Comparison of ENCODE assay signal across 23 mouse cellular contexts in genomic region chr8:89017891-89018290, GRCm38 (mm10). TPM values are rescaled to one million over a fixed set of nuclear protein-coding genes. Genes with fewer than 3 reads are reported as not detected.
"Had no signal": no experiment of that assay in that cellular context is flagged by ENCODE, and none has a peak within 500 bp of the region (broad histone marks: within the 10 kb centered on the region; RNA-seq: fewer than 3 reads in every experiment).

No protein-coding gene starts in this region.

- DNase-seq: kidney, adult 8-10 months; kidney, postnatal 4 days; left cerebral cortex, postnatal 4 days; liver, postnatal 0 days; lung, postnatal 14 days; retina, postnatal 1 day; right cerebral cortex, postnatal 25 days; spleen, adult 18-20 months; thymus, adult 18-20 months; thymus, postnatal 36 days had no signal

- H3K27ac ChIP-seq: limb, embryonic 12.5 days; limb, embryonic 15.5 days; liver, embryonic 14.5 days; lung, embryonic 15.5 days; midbrain, embryonic 10.5 days; midbrain, embryonic 13.5 days; neural tube, embryonic 13.5 days; stomach, embryonic 15.5 days had no signal

- H3K36me3 ChIP-seq: limb, embryonic 12.5 days; limb, embryonic 15.5 days; lung, embryonic 15.5 days; midbrain, embryonic 10.5 days; midbrain, embryonic 13.5 days; neural tube, embryonic 13.5 days; stomach, embryonic 15.5 days had no signal

- H3K4me1 ChIP-seq: megakaryocyte, embryonic 14.5 days; stomach, embryonic 15.5 days had no signal

- H3K9ac ChIP-seq: limb, embryonic 12.5 days; limb, embryonic 15.5 days; liver, embryonic 14.5 days; liver, postnatal 0 days; lung, embryonic 15.5 days; midbrain, embryonic 13.5 days; neural tube, embryonic 13.5 days; stomach, embryonic 15.5 days had no signal

- ATAC-seq: intestine, embryonic 16.5 days; liver, postnatal 0 days; midbrain, embryonic 13.5 days; midbrain, embryonic 16.5 days had no signal

- H3K4me2 ChIP-seq: limb, embryonic 12.5 days; limb, embryonic 15.5 days; liver, embryonic 11.5 days; lung, embryonic 15.5 days; midbrain, embryonic 13.5 days; neural tube, embryonic 13.5 days; stomach, embryonic 15.5 days had no signal

- H3K9me3 ChIP-seq: limb, embryonic 12.5 days; limb, embryonic 15.5 days; lung, embryonic 15.5 days; midbrain, embryonic 10.5 days; midbrain, embryonic 13.5 days; neural tube, embryonic 13.5 days; stomach, embryonic 15.5 days had no signal

- H3K4me3 ChIP-seq: limb, embryonic 12.5 days; limb, embryonic 15.5 days; lung, embryonic 15.5 days; megakaryocyte, embryonic 14.5 days; midbrain, embryonic 10.5 days; midbrain, embryonic 13.5 days; myocyte; neural tube, embryonic 13.5 days; stomach, embryonic 15.5 days had no signal

- H3K27me3 ChIP-seq: neural tube, embryonic 13.5 days had no signal

RNA-seq across cellular contexts. Expression of gene Sall1, which starts 26.1 kb away (rescaled TPM):
- polyA plus RNA-seq: myocyte had no signal
